Mouse (Mus musculus): ENCODE results near the gene Rabepk.
"Not testable (repeated sequence)": the region's sequence is repeated elsewhere in the genome, so short reads cannot be mapped to it uniquely, and the experiment has no call there.

Gene Rabepk

DNA sequence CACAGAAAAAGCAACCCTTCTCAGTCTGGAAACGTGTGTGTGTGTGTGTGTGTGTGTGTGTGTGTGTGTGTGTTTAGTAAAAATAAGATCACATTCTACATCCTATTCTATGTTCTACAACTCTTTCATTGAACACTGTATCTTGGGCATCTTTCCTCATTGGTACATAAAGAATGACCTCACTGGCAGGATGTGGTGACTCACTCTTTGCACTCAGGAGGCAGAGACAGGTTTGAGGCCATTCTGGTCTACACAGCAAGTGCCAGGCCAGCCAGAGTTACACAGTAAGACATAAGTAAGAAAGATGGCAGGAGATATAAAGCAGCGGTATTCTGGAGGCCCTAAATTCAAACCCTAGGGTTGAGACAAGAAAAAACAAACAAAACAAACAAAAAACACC lies 36.8 kb downstream of the Rabepk start:
- DNase-seq (ENCODE audit: low spot score), result no peak

DNA sequence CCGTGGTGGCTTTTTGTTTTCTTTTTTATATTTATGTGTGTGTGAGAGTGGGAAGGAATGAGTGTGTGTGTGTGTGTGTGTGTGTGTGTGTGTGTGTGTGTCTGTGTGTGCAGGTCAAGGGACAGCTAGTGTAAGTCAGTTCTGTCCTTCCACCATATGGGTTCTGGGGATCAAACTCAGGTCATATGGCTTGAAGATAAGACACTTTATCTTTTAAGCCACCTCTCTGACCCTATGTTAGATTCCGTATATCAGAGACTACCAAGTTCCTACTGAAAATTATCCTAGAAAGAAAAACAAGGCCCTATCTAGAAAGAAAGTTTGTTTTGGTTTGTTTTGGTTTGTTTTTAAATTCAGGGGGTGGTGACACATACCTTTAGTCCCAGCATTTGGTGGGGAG lies 37.5 kb downstream of the Rabepk start:
- DNase-seq (ENCODE audit: low spot score), result no peak

DNA sequence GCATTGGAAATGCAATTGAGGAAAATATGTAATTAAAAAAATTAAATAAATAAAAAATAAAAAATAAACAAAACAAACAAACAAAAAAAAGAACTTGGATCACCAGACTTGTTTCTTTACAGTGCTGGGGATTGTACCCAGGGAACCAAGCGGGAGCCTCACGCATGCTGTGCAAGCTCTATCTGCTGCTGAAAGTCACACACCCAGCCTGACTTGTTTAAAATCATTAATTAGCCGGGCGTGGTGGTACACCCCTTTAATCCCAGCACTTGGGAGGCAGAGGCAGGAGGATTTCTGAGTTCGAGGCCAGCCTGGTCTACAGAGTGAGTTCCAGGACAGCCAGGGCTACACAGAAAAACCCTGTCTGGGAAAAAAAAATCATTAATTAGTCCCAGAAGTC lies 38.4 kb downstream of the Rabepk start:
- DNase-seq (ENCODE audit: low spot score), result not testable (repeated sequence)

DNA sequence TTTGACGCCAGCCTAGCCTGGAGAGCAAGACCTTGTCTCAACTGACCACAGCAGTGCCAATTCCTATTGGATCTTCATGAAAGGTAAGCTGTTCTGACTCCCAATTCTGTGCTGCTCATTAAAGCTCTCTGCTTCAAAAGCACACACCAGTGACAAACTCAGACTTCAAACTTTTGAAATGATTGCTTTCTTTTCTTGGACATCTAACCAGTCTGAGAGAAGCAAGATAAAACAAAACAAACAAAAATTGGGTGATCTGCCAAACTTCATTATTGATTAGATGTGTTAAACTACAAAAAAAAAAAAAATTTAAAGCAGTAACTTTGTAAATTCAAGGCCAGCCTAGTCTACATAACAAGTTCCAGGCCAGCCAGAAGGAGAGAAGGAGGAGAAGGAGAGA lies 42.4 kb downstream of the Rabepk start:
- DNase-seq (ENCODE audit: low spot score), result no peak

DNA sequence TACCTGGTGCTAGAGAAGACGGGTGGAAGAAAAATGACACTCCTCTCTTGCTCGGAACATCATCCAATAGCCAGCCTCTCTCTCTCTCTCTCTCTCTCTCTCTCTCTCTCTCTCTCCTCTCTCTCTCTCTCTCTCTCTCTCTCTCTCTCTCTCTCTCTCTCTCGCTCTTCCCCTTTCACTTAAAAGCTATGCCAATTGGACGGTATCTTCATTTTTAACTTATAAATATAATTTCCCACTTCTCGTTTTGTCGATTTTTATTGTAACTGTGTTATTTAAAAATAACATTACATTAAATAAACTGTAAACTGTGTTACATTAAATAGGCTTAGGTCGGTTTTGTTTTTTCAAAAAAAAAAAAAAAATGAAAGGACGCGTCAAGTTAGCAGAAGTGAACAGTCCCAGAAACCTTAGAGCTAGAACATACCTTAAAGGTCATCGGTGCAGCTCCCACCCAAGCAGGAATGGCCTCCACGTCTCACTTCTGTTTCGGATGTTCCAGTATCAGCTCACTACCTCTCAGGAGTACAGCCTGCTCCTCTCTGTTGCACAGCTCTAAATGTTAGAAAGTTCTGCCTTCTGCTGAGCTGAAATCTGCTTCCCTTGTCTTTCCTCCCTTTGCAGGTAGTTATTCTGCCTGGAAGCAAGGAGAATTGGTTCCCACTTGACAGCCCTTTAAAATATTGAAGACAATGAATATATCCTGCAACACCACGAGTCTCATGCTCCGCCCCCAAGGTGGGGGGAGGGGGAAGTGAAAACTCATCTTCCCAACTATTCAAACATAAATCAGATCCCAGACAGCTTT lies 45.0 kb downstream of the Rabepk start, which contains the start of gene Gapvd1:
Gene Gapvd1, minus strand, starts transcription at position 682 of the 808 bp plus-strand sequence.
- no peak for DNase-seq (ENCODE audit: low spot score)

DNA sequence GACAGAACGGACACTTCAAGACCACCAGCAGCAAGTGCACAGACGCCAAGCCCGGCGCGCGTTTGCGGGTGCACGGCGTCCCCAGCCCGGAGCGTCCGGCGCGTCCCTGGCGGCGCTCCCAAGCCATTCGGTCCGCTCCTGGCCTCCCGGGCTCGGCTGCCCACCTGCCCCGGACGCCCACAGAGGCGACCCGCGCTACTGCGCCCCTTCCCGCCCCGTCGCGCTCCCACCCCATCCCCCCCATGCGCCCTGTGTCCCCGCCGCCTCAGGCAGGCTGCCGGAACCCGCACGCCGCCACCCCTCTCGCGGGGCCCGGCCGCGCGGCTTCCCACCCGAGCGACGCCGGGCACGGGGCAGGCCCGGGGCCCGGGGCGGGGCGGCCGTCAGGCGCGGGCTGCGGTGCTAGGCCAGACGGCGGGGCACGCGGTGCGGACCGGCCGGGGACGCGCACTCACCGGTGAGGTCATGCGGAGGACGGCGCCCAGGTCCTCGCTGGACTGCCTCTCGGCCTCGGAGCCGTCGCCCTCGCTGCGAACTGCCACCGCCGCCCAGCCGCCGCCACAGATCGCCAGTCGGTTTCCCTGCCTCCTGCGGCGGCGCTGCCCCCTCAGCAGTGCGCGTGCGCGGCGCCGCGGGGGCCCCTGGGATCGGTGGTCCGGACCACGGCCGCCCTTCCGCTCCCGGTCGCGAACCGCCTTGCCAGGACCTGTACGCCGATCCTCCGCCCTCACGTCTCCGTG lies 45.7 kb downstream of the Rabepk start:
- DNase-seq (ENCODE audit: low spot score), result peak; percentile 81

DNA sequence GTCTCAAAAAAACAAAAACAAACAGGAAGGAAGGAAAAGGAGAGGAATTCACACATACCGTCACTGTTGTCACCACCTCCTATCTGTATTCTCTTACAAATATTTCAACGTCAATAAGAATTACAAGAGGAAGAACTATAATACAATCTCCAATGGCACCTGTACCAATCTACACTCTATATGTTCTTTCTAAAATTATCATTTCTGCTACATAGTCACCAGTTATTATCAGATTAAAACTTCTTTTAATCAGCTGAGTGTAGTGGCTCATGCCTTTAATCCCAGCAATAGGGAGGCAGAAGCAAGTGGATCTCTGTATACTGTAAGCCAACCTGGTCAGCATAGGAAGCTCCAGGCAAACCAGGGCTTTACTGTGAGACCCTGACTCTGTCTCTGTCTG lies 49.5 kb downstream of the Rabepk start:
- DNase-seq (ENCODE audit: low spot score), result no peak

DNA sequence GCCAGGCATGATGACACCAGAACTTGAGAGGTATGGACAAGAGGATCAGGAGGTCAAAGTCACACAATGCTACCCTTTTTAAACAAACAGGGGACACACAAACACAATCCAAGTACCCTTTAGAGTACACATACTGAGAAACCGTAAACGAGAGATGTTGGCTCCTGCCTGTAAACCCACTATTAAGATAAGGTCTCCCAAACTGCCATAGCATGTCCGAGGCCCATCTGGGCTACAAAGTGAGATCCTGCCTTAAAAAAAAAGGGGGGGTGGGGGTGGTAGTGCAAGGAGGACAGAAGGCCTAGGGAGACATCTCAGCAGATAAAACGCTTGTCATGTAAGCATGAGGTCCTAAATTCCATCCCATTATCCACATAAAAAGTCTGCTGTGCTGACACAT lies 51.2 kb downstream of the Rabepk start:
- DNase-seq (ENCODE audit: low spot score), result no peak

DNA sequence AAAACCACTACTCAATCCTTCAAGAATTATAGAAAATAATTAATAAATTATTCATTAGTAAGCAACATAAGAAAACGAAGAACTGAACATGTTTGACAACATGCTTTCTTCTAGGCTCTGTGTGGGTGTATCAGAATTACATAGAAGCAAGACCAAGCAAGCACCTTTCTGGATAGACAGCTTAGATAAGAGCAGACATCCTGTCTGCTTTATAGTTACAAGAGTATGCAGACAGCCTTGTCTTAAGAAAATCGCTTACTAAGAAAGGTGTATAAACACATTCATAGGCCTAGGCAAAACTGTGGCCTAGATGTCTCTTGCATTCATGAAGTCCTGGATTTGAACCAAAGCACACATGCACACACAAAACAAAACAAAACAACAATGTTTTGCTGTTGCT lies 54.0 kb downstream of the Rabepk start:
- DNase-seq (ENCODE audit: low spot score), result no peak

DNA sequence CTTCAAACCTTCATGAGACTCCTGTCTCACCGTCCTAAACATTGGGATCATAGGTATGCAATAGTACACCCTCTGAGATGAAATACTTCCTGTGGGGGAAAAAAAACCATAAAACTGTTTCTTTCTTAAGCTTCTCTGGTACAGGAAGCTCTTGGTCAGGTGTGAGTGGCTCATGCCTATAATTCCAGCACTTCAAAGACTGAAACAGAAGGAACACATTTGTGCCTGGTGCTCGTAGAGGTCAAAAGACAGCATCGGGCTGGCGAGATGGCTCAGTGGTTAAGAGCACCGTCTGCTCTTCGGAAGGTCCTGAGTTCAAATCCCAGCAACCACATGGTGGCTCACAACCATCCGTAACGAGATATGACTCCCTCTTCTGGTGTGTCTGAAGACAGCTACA lies 55.2 kb downstream of the Rabepk start:
- DNase-seq (ENCODE audit: low spot score), result no peak

DNA sequence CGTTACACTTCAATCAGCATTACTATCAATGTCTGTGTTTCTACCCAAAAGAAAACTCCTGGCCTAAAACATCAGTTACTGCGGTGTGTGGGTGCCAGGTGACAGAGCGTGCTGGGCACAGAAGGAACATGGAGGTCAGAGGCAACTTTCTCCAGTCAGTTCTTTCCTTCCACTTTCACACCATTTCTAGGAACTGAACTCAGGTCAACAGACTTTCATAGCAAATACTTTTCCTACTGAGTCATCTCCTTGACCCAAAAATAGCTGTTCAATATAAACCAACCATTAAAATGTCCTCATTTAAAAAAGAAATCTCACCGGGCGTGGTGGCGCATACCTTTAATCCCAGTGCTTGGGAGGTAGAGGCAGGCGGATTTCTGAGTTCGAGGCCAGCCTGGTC lies 57.0 kb downstream of the Rabepk start:
- no peak for DNase-seq (ENCODE audit: low spot score)

DNA sequence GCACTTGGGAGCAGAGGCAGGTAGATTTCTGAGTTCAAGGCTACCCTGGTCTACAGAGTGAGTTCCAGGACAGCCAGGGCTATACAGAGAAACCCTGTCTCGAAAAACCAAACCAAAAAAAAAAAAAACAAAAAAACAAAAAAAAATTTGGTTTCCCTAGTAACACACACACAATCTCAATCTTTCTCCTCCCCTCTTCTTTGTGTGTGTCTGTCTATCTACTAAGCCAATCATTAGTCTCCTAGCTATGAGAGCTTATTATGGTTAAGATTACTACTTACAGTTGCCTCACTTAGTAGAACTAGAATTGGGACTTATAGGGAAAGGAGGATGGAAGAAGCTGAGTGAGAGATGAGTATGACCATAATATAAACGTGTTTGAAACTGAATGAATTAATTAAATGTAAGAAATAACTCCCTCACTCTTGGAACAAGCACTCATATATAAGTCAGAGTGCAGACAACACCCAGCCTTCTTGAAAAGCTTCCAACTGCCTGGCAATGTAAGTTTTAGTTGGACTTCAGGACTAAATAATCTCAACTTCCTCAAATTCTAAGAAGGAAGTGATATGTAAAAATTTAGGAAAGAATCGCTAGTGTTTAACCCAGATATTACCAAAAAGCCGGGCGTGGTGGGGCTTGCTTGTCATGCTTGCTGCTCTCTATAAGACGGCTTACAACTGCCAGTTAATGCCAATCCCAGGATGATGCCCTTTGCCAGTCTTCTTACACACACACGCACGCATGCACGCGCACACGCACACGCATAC lies 58.1 kb downstream of the Rabepk start:
- no peak for DNase-seq (ENCODE audit: low spot score)

DNA sequence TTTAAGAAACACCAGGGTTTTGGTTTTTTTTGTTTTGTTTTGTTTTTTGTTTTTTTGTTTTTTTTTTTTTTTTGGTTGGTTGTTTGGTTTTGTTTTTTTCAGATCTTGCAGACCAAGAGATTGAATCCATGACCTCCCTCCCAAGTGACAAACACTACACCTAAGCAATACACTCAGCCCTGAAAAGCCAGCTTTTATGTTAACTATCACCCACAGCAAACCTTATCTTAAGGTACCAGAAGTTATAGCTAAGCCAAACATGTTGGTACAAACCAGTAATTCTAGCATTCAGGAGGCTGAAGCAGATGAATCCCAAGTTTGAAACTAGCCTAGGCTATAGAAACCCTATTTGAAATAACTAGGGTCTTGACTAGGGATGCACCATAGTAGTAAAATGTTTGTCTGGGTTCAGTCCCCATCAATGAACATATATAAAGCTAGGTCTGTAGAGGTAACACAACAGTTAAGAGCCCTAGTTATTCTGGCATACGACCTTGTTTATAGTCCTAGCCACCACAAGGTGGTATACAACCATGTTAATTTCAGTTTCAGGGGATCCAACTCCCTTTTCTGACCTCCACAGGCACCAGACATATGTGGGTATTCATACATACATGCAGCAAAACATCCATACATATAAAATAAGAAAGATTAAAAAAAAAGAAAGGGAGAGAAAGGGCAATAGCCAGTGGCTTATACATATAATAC lies 59.9 kb downstream of the Rabepk start:
- DNase-seq (ENCODE audit: low spot score), result peak; percentile 76

DNA sequence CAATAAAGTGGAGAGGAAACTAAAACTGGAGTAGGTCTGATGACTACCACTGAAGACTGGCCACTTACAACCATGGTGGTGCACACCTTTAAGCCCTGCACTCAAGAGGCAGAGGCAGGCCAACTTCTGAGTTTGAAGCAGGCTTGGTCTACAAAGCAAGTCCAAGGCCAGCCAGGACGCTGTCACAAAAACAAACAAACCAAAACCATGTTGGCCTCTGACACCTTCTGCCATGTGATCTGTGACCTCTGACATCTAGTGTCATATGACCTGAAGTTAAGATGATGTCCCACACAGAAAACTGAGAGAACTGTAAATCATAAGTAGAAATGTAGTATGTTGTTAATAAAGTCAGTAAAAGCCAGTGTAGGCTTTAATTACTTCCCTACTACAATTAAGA lies 61.8 kb downstream of the Rabepk start:
- DNase-seq (ENCODE audit: low spot score), result no peak

DNA sequence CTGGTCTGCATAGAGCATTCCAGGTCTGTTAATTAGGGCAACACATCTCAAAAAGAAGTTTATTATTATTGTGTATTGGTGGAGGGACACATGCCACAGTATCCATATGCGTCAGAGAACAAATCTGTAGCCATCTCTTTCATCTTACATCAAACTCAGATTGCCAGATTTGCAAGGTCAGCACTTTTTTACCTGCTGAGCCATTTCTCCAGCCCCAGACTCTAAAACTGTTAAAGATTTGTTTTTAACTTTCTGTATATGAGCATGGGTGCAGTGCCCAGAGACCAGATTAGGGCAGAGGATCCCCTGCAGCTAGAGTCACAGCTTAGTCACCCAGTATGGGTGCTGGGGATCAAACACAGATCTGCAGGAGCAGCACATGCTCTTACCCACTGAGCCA lies 63.1 kb downstream of the Rabepk start:
- no peak for DNase-seq (ENCODE audit: low spot score)
